Mouse (Mus musculus): ENCODE measurements around the gene Gm1993. TPM values are rescaled to one million over a fixed set of nuclear protein-coding genes. Genes with fewer than 3 reads are reported as not detected.
"Not testable (repeated sequence)": the region's sequence is repeated elsewhere in the genome, so short reads cannot be mapped to it uniquely, and the experiment has no call there.

Gm1993 gene
- not detected in 3 replicates for total RNA-seq (2017)

- ATAC-seq (replicated peaks; ENCODE audit: insufficient number of reproducible peaks, low FRiP score, low TSS enrichment, poor library complexity, severe bottlenecking) = not testable (repeated sequence)
These were observed at the start of gene Gm1993 for GRCm38 (mm10) chrX:25570352-25570751. Gene Gm1993 (minus strand): TSS chrX:25570452.
